Mouse (Mus musculus) olfactory bulb, adult 2 months (tissue): ENCODE data around the gene Adora1.

Source experiments
- CTCF ChIP-seq: fragments of 200-500 bp; IDR thresholded peaks from 2 replicates; pipeline ENCODE4 v1.5.1; 2012; ENCODE audit warnings: low read depth, mild to moderate bottlenecking, low read length, moderate library complexity; ENCODE audit not compliant: insufficient read depth
- POLR2A ChIP-seq: fragments of 200-500 bp; IDR thresholded peaks from 2 replicates; pipeline ENCODE4 v1.6.1; 2012; ENCODE audit warnings: mild to moderate bottlenecking, low read depth, low read length, moderate library complexity; ENCODE audit not compliant: insufficient read depth

DNA sequence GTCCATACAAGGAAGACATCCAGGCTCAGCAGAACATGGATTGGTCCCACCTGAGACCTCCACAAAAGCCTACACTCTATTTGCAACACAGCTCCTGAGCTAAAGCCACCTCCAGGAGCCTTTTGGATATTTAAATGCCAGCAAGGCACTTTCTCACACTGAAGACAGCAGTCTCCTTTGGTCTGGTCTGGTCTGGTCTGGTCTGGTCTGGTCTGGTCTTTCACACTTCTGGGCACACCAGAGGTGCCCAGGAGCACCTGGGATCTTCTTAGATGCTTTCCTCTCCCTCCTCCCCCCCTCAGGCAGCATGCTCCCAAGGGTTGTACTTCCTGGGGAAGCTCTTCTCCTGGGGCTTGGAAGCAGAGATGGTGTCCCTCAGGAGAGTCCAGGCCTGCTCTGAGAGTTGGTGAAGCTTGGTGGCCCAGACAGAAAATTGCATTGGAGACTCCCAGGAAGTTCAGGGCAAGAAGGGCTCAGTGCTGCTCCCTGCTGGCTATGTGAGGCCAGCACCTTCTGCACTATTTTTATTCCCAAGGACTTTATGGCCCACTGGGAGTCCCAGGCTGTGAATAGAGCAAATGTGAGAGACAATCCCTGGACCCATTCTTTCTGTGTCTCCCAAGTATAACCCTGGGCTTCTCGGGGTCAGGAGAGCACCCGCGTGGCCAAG is 33.3 kb downstream of the Adora1 start:
- TF ChIP-seq CTCF (peak; percentile 39), POLR2A (no peak)
